Mouse (Mus musculus) embryo, embryonic 10 days (tissue): ENCODE results near the gene Hacd1.

Experiments used
- DNase-seq: peaks from one replicate; pipeline ENCODE4 v3.0.0-alpha.2; 2015; ENCODE audit warnings: low spot score

Gene Hacd1

GRCm38 (mm10) chr2:14005121-14005520 is 50.8 kb downstream of the Hacd1 start:
- no peak for DNase-seq

GRCm38 (mm10) chr2:13960136-13960535 is 95.8 kb downstream of the Hacd1 start:
- no peak for DNase-seq

GRCm38 (mm10) chr2:13956463-13956862 is 99.5 kb downstream of the Hacd1 start:
- DNase-seq, result no peak

GRCm38 (mm10) chr2:13938118-13938517 is 117.8 kb downstream of the Hacd1 start:
- peak; percentile 41 for DNase-seq

- DNase-seq, result no peak
These were observed 120.6 kb downstream of the Hacd1 start for GRCm38 (mm10) chr2:13935343-13935742.

GRCm38 (mm10) chr2:13932253-13932652 is 123.7 kb downstream of the Hacd1 start:
- DNase-seq, result no peak

GRCm38 (mm10) chr2:13930724-13931123 is 125.2 kb downstream of the Hacd1 start:
- DNase-seq, result no peak

- DNase-seq, result no peak
These were observed 167.4 kb downstream of the Hacd1 start for GRCm38 (mm10) chr2:13888568-13888967.

GRCm38 (mm10) chr2:13857461-13857860 is 198.5 kb downstream of the Hacd1 start:
- no peak for DNase-seq

GRCm38 (mm10) chr2:13855510-13855909 is 200.4 kb downstream of the Hacd1 start:
- DNase-seq, result peak; percentile 30

GRCm38 (mm10) chr2:13836310-13836709 is 219.6 kb downstream of the Hacd1 start:
- no peak for DNase-seq

GRCm38 (mm10) chr2:13834989-13835388 is 220.9 kb downstream of the Hacd1 start:
- no peak for DNase-seq

- no peak for DNase-seq
These were observed 239.3 kb downstream of the Hacd1 start for GRCm38 (mm10) chr2:13816645-13817044.

GRCm38 (mm10) chr2:13808593-13808992 is 247.3 kb downstream of the Hacd1 start:
- no peak for DNase-seq

GRCm38 (mm10) chr2:13808008-13808407 is 247.9 kb downstream of the Hacd1 start:
- no peak for DNase-seq

GRCm38 (mm10) chr2:13806120-13806519 is 249.8 kb downstream of the Hacd1 start:
- DNase-seq, result no peak

- no peak for DNase-seq
These were observed 255.3 kb downstream of the Hacd1 start for GRCm38 (mm10) chr2:13800639-13801038.
